Mouse (Mus musculus) retina, postnatal 7 days (tissue): ENCODE data around the gene Dpp9.

Experiments
- DNase-seq: peaks from one replicate; pipeline ENCODE4 v3.0.0-alpha.2; 2012; ENCODE audit warnings: low read depth, low spot score

Gene Dpp9

GRCm38 (mm10) chr17:56183658-56184103 lies 35.0 kb downstream of the Dpp9 start, which contains the start of gene Mydgf:
Gene Mydgf (minus strand): TSS chr17:56183920.
- peak; percentile 87 for DNase-seq

- no peak for DNase-seq
Observed at GRCm38 (mm10) chr17:56182975-56183657, 35.6 kb downstream of the Dpp9 start.

DNA sequence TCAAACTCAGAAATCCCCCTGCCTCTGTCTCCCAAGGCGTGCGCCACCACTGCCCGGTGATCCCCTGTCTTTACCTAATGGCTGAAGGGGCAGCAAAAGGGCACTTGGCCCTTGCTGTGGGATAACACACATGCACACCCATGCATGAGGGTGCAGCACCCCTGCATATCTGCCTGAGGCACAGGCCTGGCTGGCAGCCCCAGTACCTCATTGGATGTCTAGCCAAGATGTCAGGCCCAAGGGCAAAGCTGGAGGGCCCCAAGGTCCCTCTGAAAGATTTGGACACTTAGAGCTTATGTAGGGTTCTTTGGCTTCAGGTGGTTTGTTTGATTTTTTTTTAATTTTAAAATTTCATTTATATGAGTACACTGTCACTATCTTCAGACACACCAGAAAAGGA lies 43.3 kb downstream of the Dpp9 start:
- no peak for DNase-seq

GRCm38 (mm10) chr17:56173401-56174046 lies 45.2 kb downstream of the Dpp9 start:
- DNase-seq: no peak

- no peak for DNase-seq
Observed at GRCm38 (mm10) chr17:56171881-56172280, 46.8 kb downstream of the Dpp9 start.

DNA sequence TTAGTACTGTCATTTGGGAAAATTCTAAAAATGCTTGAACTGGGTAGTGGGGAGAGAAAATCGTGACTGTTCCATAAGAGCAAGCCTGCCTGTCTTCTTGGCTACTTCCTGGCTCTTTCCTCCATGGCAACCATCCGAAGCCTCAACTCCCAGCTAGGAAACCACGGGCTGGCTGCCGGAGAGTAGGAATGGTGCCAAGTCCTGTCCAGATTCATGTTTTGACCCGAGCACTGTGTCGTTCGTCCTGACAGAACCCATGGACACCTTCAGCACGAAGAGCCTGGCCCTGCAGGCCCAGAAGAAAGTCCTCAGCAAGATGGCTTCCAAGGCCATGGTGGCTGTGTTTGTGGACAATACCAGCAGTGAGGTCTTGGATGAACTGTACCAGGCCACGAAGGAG lies 47.2 kb downstream of the Dpp9 start:
- DNase-seq: no peak

GRCm38 (mm10) chr17:56170636-56171035 lies 48.1 kb downstream of the Dpp9 start:
- no peak for DNase-seq

DNA sequence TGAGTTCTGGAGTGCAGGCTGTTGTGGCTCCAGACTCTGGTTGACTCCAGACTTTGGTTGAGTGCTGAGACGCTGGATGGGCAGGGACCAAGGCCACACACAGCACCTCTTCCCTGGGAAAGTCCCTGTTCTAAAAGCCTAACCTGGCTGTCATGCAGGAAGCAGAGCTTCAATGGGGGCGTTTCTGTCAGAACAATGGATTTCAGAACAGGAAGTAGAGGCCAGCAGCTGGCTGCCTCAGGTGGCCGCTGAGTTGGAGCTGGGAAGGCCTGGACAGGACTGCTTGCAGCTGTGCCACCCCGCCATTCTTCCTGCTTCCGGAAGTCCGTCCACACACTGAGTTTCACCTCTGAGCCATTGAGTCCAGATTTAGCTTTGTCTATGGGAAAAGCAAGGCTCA lies 48.9 kb downstream of the Dpp9 start:
- no peak for DNase-seq

DNA sequence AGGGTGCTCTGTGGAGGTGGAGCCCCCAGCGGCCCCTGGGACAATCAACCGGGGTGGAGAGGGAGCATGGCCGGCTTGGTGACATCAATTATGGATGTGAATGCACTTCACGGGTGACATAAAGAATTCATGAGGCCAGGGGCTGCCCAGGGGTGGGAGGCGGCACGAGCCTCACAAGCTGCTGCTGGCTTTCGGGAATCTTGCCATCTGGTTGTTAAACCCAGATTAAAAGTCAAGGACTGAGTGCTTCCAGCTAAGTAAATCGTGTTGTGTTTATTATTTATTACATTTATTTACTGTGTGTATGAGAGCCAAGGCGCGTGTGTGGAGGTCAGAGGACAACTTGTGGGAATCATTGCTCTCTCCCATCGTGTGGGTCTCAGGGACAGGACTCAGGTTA lies 53.0 kb downstream of the Dpp9 start:
- no peak for DNase-seq

GRCm38 (mm10) chr17:56164510-56164909 lies 54.2 kb downstream of the Dpp9 start:
- no peak for DNase-seq

GRCm38 (mm10) chr17:56163523-56164102 lies 55.1 kb downstream of the Dpp9 start:
- no peak for DNase-seq

- DNase-seq: peak; percentile 79
Observed at GRCm38 (mm10) chr17:56162231-56162774, 56.4 kb downstream of the Dpp9 start, which contains the start of gene Tnfaip8l1. Gene Tnfaip8l1 (plus strand): TSS chr17:56162477.

- DNase-seq: peak; percentile 62
Observed at GRCm38 (mm10) chr17:56159729-56160128, 59.0 kb downstream of the Dpp9 start.

DNA sequence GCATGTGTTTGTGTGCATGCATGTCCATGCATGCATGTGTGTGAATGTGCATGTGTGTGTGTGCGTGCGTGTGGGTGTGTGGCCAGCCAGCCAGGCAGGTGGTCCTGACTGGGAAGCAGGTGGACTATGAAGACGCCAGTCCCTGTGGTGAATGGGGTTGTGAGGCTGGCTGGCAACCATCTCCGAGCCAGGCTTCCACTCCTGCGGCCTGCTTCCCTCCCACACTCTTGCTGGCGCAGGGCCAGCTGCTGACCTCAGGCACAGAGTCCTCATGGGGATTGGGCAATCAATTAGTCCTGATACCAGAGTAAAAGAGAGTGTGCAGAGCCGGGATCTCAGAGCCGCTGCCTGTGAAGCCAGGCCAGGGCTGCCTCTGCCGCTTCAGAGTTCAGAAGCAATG lies 65.1 kb downstream of the Dpp9 start:
- DNase-seq: peak; percentile 57

DNA sequence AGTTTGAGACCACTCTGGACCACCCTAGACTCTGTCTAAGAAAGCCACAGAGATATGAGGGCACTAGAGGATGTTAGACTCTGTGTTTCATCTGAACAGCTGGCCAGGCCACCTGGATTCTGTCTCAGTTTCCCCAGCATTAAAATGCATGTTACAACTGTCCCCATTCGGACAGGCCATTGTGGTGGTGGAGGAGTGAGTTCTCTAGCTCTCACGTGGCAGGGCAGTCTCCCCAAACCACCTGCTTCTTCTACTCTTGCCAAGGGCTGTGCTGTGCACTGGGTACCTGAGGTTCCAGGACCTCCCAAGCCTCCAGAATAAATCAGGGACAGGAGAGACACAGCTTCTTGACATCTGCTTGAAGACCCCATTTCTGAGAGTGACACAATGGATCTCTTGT lies 68.8 kb downstream of the Dpp9 start:
- DNase-seq: no peak

GRCm38 (mm10) chr17:56148790-56149618 lies 69.7 kb downstream of the Dpp9 start:
- DNase-seq: no peak

- DNase-seq: no peak
Observed at GRCm38 (mm10) chr17:56148280-56148679, 70.4 kb downstream of the Dpp9 start.

- DNase-seq: no peak
Observed at GRCm38 (mm10) chr17:56147420-56147819, 71.3 kb downstream of the Dpp9 start.

- DNase-seq: no peak
Observed at GRCm38 (mm10) chr17:56146131-56146530, 72.6 kb downstream of the Dpp9 start.

DNA sequence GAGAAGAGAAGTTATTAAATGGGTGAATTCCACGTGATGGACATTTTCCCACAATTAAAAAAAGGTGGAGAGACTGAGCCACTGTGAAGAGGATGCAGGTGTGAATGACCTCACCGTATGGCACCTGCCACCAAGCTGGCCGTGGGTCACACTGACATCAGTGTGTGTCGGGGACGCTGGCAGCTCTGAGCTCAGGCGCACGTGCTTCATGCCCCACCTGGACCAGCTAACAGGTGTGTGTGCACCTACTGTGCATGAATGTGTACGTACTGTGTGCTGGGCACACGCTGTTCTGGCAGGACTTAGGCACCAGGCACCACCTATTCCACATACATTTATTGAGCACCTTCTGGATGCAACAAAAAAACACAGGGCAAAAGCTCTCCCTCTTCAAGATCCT lies 74.2 kb downstream of the Dpp9 start:
- no peak for DNase-seq

- no peak for DNase-seq
Observed at GRCm38 (mm10) chr17:56141702-56142605, 76.8 kb downstream of the Dpp9 start.
